ENCODE assay signal across 9 mouse cellular contexts in the genomic region with DNA sequence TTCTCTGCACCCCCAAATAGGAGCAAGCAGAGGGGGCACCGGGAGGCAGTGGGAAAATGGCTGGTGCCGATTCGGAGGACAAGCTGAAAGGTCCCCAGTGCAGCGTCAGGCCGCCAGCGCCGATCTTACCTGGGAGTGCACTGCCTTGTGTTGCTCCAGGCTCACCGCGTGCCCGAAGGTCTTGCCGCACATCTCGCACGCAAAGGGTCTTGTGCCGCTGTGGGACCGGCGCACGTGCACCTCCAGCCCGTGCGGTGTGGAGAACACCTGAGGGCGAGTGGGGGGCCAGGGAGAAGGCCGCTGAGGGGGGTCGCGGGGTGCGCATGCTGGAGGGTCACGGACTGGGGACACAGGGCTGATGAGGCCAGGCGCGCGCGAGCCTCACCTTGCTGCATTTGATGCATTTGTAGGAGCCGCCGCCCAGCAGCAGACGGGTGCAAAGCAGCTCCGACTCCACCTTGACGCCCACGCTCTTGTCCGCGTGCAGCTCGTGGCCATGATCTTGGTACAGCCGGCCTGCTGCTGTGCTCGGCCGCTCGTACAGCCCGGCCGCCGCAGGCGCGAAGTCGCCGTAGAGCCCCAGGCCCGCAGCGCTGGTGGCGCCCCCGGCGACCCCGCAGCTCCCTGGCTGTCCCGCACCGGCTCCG. TPM values are rescaled to one million over a fixed set of nuclear protein-coding genes. Genes with fewer than 3 reads are reported as not detected.
DNase-seq lines count a peak whose midpoint lies in the region; ATAC-seq and TF ChIP-seq lines count a peak whose summit lies in the region.
"Had no signal": no experiment of that assay in that cellular context is flagged by ENCODE, and none has a peak within 500 bp of the region (broad histone marks: within the 10 kb centered on the region; RNA-seq: fewer than 3 reads in every experiment).

No protein-coding gene starts in this region.

- no peaks in the 10 kb centered on the region for H3K36me3 ChIP-seq in heart, embryonic 10.5 days
- no peaks in the 10 kb centered on the region for H3K36me3 ChIP-seq in G1E (replicated peaks)
- no peaks in the 10 kb centered on the region for H3K36me3 ChIP-seq in forebrain, embryonic 16.5 days (ENCODE audit: control insufficient read depth, insufficient read depth)
- no peaks in the 10 kb centered on the region for H3K36me3 ChIP-seq in midbrain, embryonic 10.5 days

- WGBS in heart, embryonic 10.5 days = 2% methylated on average over 58 of the region's 58 CpGs
- under 1% methylated on average over 57 of the region's 58 CpGs for WGBS in forebrain, embryonic 16.5 days
- under 1% methylated on average over 57 of the region's 58 CpGs for WGBS in midbrain, embryonic 10.5 days

- peaks cover 60% of the 10 kb centered on the region for H3K4me1 ChIP-seq in heart, embryonic 10.5 days
- H3K4me1 ChIP-seq in G1E (ENCODE audit: insufficient read depth, low read depth, low read length) = peaks cover 29% of the 10 kb centered on the region
- H3K4me1 ChIP-seq in forebrain, embryonic 16.5 days (replicated peaks; ENCODE audit: control insufficient read depth, insufficient read depth, low read length) = peaks cover 37% of the 10 kb centered on the region
- peaks cover 47% of the 10 kb centered on the region for H3K4me1 ChIP-seq in midbrain, embryonic 10.5 days

- H3K27me3 ChIP-seq in heart, embryonic 10.5 days (ENCODE audit: insufficient read depth, poor library complexity, severe bottlenecking) = peaks cover 100% of the 10 kb centered on the region
- peaks cover 75% of the 10 kb centered on the region for H3K27me3 ChIP-seq in G1E (ENCODE audit: insufficient read depth, low read length)
- H3K27me3 ChIP-seq in forebrain, embryonic 16.5 days (replicated peaks; ENCODE audit: control insufficient read depth, insufficient read depth, low read length) = peaks cover 75% of the 10 kb centered on the region
- peaks cover 100% of the 10 kb centered on the region for H3K27me3 ChIP-seq in midbrain, embryonic 10.5 days (ENCODE audit: low read depth, poor library complexity, severe bottlenecking)

- no peak overlapping the region for H3K9ac ChIP-seq in forebrain, embryonic 16.5 days (replicated peaks; ENCODE audit: low read depth, low read length)

- peak overlapping the region; percentile 62 for H3K4me3 ChIP-seq in heart, embryonic 10.5 days
- H3K4me3 ChIP-seq in G1E (ENCODE audit: low read depth, low read length) = peak overlapping the region; percentile 23; the same call in 1 of the 2 replicates
- peak overlapping the region; percentile 29 for H3K4me3 ChIP-seq in forebrain, embryonic 16.5 days (replicated peaks; ENCODE audit: low read length)
- peak overlapping the region; percentile 50 for H3K4me3 ChIP-seq in midbrain, embryonic 10.5 days

- peak overlapping the region; percentile 57; the same call in 1 of the 2 replicates for H3K27ac ChIP-seq in heart, embryonic 10.5 days
- H3K27ac ChIP-seq in forebrain, embryonic 16.5 days (ENCODE audit: low read length) = no peak overlapping the region
- no peak overlapping the region for H3K27ac ChIP-seq in midbrain, embryonic 10.5 days (replicated peaks)

- peak overlapping the region; percentile 54 for H3K4me2 ChIP-seq in forebrain, embryonic 16.5 days (ENCODE audit: low read length)

- no peak for DNase-seq in heart, embryonic 10.5 days (ENCODE audit: low spot score)
- no peak for DNase-seq in heart, adult 18-20 months
- DNase-seq in G1E (ENCODE audit: low spot score) = no peak
- peak; percentile 53 for DNase-seq in midbrain, embryonic 10.5 days (ENCODE audit: low spot score)
- DNase-seq in urinary bladder, postnatal 36 days (ENCODE audit: low spot score in 2 of 2) = no peak
- no peak for DNase-seq in layer of hippocampus, adult 8-10 months (ENCODE audit: low spot score in 2 of 2)
- no peak for DNase-seq in gastrocnemius, postnatal 25 days

- no peaks in the 10 kb centered on the region for H3K9me3 ChIP-seq in heart, embryonic 10.5 days
- peaks cover 51% of the 10 kb centered on the region for H3K9me3 ChIP-seq in G1E (replicated peaks)
- no peaks in the 10 kb centered on the region for H3K9me3 ChIP-seq in forebrain, embryonic 16.5 days (ENCODE audit: control insufficient read depth, low read length)
- H3K9me3 ChIP-seq in midbrain, embryonic 10.5 days (replicated peaks) = no peaks in the 10 kb centered on the region

- TF ChIP-seq CTCF in G1E (IDR thresholded peaks at IDR 0.05; ENCODE audit: low read depth, low read length) = no peak

- no peak for ATAC-seq in G1E (ENCODE audit: extremely low read depth, insufficient number of reproducible peaks, low FRiP score, poor library complexity, severe bottlenecking)
- ATAC-seq in forebrain, embryonic 16.5 days = 0 out of 2 replicates have a peak, but pooled peaks have one; percentile 2

RNA-seq across cellular contexts. Expression of gene Gfi1, which starts 4.7 kb away (rescaled TPM):
- not detected in 2 replicates for polyA plus RNA-seq in heart, embryonic 10.5 days (2016; fragmentation: Nextera tagmentation; extraction: Ambion mirVana)
- under 1 TPM; 0.30 to 0.31 TPM for total RNA-seq in heart, adult 18-20 months (2021)
- total RNA-seq in G1E (2014; fragmentation: Nextera tagmentation) (not detected in 2 replicates), G1E (2017) (0.27 and 0.41 TPM in 2 replicates)
- 2.0 and 2.5 TPM in 2 replicates for polyA plus RNA-seq in G1E (2012)
- polyA plus RNA-seq in forebrain, embryonic 16.5 days (2015; fragmentation: Nextera tagmentation; extraction: Ambion mirVana) = not detected in 2 replicates
- polyA plus RNA-seq in midbrain, embryonic 10.5 days (2016; fragmentation: Nextera tagmentation; extraction: Ambion mirVana) = not detected in 2 replicates
- not detected for total RNA-seq in layer of hippocampus, adult 8-10 months (2022)
- total RNA-seq in gastrocnemius, postnatal 25 days (2021) = under 1 TPM in 1 of 2 experiments, not detected in 1; 0.29 TPM
- total RNA-seq: MEL had no signal
